Mouse (Mus musculus) MEL (cell line): ENCODE measurements at regions not wholly inside any gene's neighbourhood (a gene's known extent, or its start where the extent isn't known, plus 50 kb on each side); places are given as distances from the start of the nearest gene placed in this dataset.

Source experiments
- DNase-seq: peaks from one replicate; pipeline ENCODE4 v3.0.0; 2011; ENCODE audit warnings: low read depth, low spot score
- H3K27ac ChIP-seq: 2 replicates; pipeline ENCODE4 v1.5.1; 2012; ENCODE audit warnings: low read depth, mild to moderate bottlenecking, control low read depth, low read length, moderate library complexity; ENCODE audit not compliant: control insufficient read depth
- H3K27me3 ChIP-seq, 2 experiments: fragments of 150-350 bp in 1 of 2; sonication (generic) in 1 of 2; 2 replicates each; pipeline ENCODE4 v1.6.1; 2012; ENCODE audit warnings: low read length in 2 of 2, mild to moderate bottlenecking in 2 of 2, improper control_type of control experiment in 1 of 2, moderate library complexity in 1 of 2; ENCODE audit not compliant: insufficient read depth in 2 of 2, control insufficient read depth in 1 of 2
- H3K36me3 ChIP-seq, 2 experiments: 2 replicates each; pipeline ENCODE4 v1.6.1; 2012 to 2014; ENCODE audit warnings: low read length in 2 of 2, improper control_type of control experiment in 1 of 2, inconsistent platforms in 1 of 2, mild to moderate bottlenecking in 1 of 2; ENCODE audit not compliant: insufficient read depth in 2 of 2, control insufficient read depth in 1 of 2
- H3K4me1 ChIP-seq, 2 experiments: fragments of 150-350 bp in 1 of 2; sonication (generic) in 1 of 2; 2 replicates each; pipeline ENCODE4 v1.6.1; 2012; ENCODE audit warnings: low read length in 2 of 2, improper control_type of control experiment in 1 of 2, mild to moderate bottlenecking in 1 of 2; ENCODE audit not compliant: insufficient read depth in 2 of 2, control insufficient read depth in 1 of 2
- H3K4me3 ChIP-seq, 2 experiments: fragments of 150-350 bp in 1 of 2; sonication (generic) in 1 of 2; 2 replicates each; pipeline ENCODE4 v1.5.1; 2012; ENCODE audit warnings: low read depth in 2 of 2, low read length in 2 of 2, mild to moderate bottlenecking in 2 of 2, moderate library complexity in 2 of 2, control low read depth in 1 of 2, improper control_type of control experiment in 1 of 2; ENCODE audit not compliant: control insufficient read depth in 1 of 2, insufficient read depth in 1 of 2
- H3K79me2 ChIP-seq: 2 replicates; pipeline ENCODE4 v1.6.1; 2012; ENCODE audit warnings: mild to moderate bottlenecking, low read length, moderate library complexity; ENCODE audit not compliant: control insufficient read depth, poor library complexity, insufficient read depth
- H3K9ac ChIP-seq: 2 replicates; pipeline ENCODE4 v1.6.1; 2012; ENCODE audit warnings: low read depth, mild to moderate bottlenecking, control low read depth, low read length, moderate library complexity; ENCODE audit not compliant: control insufficient read depth, poor library complexity, severe bottlenecking
- H3K9me3 ChIP-seq: fragments of 150-350 bp; sonication (generic); replicated peaks from 2 replicates; pipeline ENCODE4 v1.6.1; 2012; ENCODE audit warnings: mild to moderate bottlenecking, low read length, improper control_type of control experiment, moderate library complexity; ENCODE audit not compliant: insufficient read depth
- E2F4 ChIP-seq: IDR thresholded peaks from 2 replicates; pipeline ENCODE4 v1.6.1; 2011; ENCODE audit warnings: low read depth, low read length, improper control_type of control experiment, borderline replicate concordance
- EP300 ChIP-seq, 2 experiments: IDR thresholded peaks; 2 replicates each; pipeline ENCODE4 v1.6.1; 2011; ENCODE audit warnings: improper control_type of control experiment in 2 of 2, low read length in 2 of 2, low read depth in 1 of 2, mild to moderate bottlenecking in 1 of 2
- JUND ChIP-seq: IDR thresholded peaks from 2 replicates; pipeline ENCODE4 v1.6.1; 2011; ENCODE audit warnings: low read depth, mild to moderate bottlenecking, improper control_type of control experiment, low read length
- MAFK ChIP-seq: IDR thresholded peaks from 2 replicates; pipeline ENCODE4 v1.6.1; 2011; ENCODE audit warnings: low read depth, mild to moderate bottlenecking, low read length, improper control_type of control experiment, borderline replicate concordance
- MAX ChIP-seq: IDR thresholded peaks from 2 replicates; pipeline ENCODE4 v1.6.1; 2011; ENCODE audit warnings: low read length, improper control_type of control experiment
- MEF2A ChIP-seq: IDR thresholded peaks from 2 replicates; pipeline ENCODE4 v1.6.1; 2014; ENCODE audit warnings: low read depth, mild to moderate bottlenecking, inconsistent platforms, low read length, improper control_type of control experiment; ENCODE audit not compliant: poor library complexity, insufficient replicate concordance, severe bottlenecking; ENCODE audit errors: extremely low read depth
- MXI1 ChIP-seq: IDR thresholded peaks from 2 replicates; pipeline ENCODE4 v1.6.1; 2011; ENCODE audit warnings: mild to moderate bottlenecking, low read depth, low read length, improper control_type of control experiment
- NELFE ChIP-seq: IDR thresholded peaks from 2 replicates; pipeline ENCODE4 v1.6.1; 2011; ENCODE audit warnings: low read depth, low read length, improper control_type of control experiment
- NRF1 ChIP-seq: IDR thresholded peaks from 2 replicates; pipeline ENCODE4 v1.6.1; 2014; ENCODE audit warnings: low read depth, mild to moderate bottlenecking, inconsistent platforms, low read length, improper control_type of control experiment, moderate library complexity; ENCODE audit not compliant: poor library complexity, insufficient read depth, severe bottlenecking
- POLR2AphosphoS5 ChIP-seq: IDR thresholded peaks from 2 replicates; pipeline ENCODE4 v1.6.1; 2012; ENCODE audit warnings: low read depth, borderline replicate concordance, mild to moderate bottlenecking, inconsistent platforms, low read length, moderate library complexity, mixed read lengths
- RAD21 ChIP-seq: IDR thresholded peaks from 2 replicates; pipeline ENCODE4 v1.6.1; 2011; ENCODE audit warnings: mild to moderate bottlenecking, low read depth, low read length, improper control_type of control experiment
- RCOR1 ChIP-seq: IDR thresholded peaks from 2 replicates; pipeline ENCODE4 v1.6.1; 2012; ENCODE audit warnings: low read depth, mild to moderate bottlenecking, inconsistent platforms, low read length, improper control_type of control experiment
- SMC3 ChIP-seq: IDR thresholded peaks from 2 replicates; pipeline ENCODE4 v1.6.1; 2011; ENCODE audit warnings: low read depth, low read length, improper control_type of control experiment
- TAL1 ChIP-seq: IDR thresholded peaks from 2 replicates; pipeline ENCODE4 v1.6.1; 2012; ENCODE audit warnings: mild to moderate bottlenecking, inconsistent platforms, low read length, moderate library complexity, mixed read lengths
- UBTF ChIP-seq: IDR thresholded peaks from 2 replicates; pipeline ENCODE4 v1.6.1; 2012; ENCODE audit warnings: low read depth, mild to moderate bottlenecking, inconsistent platforms, low read length, improper control_type of control experiment, moderate library complexity, borderline replicate concordance; ENCODE audit not compliant: insufficient read depth
- USF2 ChIP-seq, 2 experiments: IDR thresholded peaks; 2 replicates each; pipeline ENCODE4 v1.6.1; 2011 to 2012; ENCODE audit warnings: improper control_type of control experiment in 2 of 2, low read length in 2 of 2, borderline replicate concordance in 1 of 2, inconsistent platforms in 1 of 2, low read depth in 1 of 2, mild to moderate bottlenecking in 1 of 2; ENCODE audit not compliant: insufficient read depth in 1 of 2
- ZC3H11A ChIP-seq: IDR thresholded peaks from 2 replicates; pipeline ENCODE4 v1.6.1; 2012; ENCODE audit warnings: low read depth, mild to moderate bottlenecking, inconsistent platforms, low read length, improper control_type of control experiment
- ZKSCAN1 ChIP-seq: IDR thresholded peaks from 2 replicates; pipeline ENCODE4 v1.6.1; 2012; ENCODE audit warnings: low read depth, mild to moderate bottlenecking, inconsistent platforms, low read length, improper control_type of control experiment, moderate library complexity

DNA sequence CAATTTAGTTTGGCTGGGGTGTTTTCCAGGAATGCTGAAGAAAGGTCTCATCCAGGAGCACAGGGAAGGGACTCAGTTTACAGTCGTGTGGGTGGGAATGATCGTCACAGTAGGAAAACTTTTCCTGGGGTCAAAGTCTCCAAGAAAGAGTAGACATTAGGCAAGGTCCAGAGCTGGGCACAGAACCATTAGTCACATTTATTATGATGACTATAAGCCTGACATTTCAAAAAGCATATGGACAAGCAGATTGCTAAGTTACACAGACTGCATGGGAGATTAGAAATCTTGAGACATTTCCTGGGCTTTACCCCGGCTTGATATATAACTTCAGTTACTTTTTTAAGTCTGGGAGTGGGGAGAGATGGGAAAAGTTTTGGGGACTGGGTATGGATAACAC is 139.6 kb upstream of the Map3k1 start:
- Histone ChIP-seq H3K27ac (no peak overlapping the region), H3K9ac (no peak overlapping the region), H3K9me3 (no peaks in the 10 kb centered on the region), H3K27me3 (no peaks in the 10 kb centered on the region), H3K4me1 (peaks cover 16 to 22% of the 10 kb centered on the region in 2 experiments), H3K79me2 (no peaks in the 10 kb centered on the region), H3K36me3 (peaks cover 0 to 20% of the 10 kb centered on the region in 2 experiments; a peak in 2 of 4 replicates), H3K4me3 (no peak overlapping the region)
- TF ChIP-seq UBTF (no peak), TAL1 (0 out of 2 replicates have a peak, but pooled peaks have one; percentile 8)
- DNase-seq: no peak

GRCm38 (mm10) chr13:111950042-111950441 is 141.2 kb upstream of the Map3k1 start:
- Histone ChIP-seq H3K27ac (no peak overlapping the region), H3K9me3 (no peaks in the 10 kb centered on the region), H3K79me2 (no peaks in the 10 kb centered on the region), H3K4me3 (no peak overlapping the region), H3K36me3 (peaks cover 0 to 20% of the 10 kb centered on the region in 2 experiments; a peak in 2 of 4 replicates)
- TF ChIP-seq MAFK: peak; percentile 97
- no peak for TF ChIP-seq ZC3H11A
- no peak for TF ChIP-seq MXI1
- TF ChIP-seq, all 39 proteins: peak for 1
- no peak overlapping the region for H3K9ac ChIP-seq
- peaks cover 16% of the 10 kb centered on the region in 2 experiments for H3K4me1 ChIP-seq
- H3K27me3 ChIP-seq: no peaks in the 10 kb centered on the region
- no peak for DNase-seq

DNA sequence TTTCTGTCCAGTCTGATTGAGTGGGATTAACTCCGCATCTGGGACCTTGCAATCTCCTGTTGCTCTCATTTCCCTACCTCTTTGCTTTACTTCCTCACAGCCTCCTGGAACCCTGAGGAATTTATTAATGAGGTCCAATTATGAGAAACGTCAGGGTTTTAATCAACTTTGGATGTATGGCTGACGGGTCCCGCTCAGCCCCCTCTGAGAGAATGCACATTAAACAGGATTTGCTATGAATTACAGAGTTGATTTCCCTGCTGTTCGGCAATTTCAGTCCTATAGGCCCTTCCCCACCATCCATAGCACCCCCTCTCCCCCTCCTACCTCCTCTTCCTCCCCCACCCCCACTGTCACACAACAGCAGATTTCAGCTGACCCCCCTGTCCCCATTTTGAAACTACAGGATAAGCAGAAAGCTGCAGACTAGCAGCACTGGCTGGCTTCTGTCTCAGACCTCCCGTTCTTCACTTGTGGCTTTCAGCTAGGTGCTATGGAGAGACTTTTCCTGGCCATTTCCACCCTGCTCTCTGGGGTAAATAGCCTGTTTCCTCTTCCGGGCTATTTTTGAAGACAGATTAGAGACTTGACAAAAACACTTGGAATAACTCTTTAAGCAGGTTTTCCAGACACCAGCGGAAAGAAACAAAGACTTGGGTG is 145.2 kb upstream of the Map3k1 start:
- Histone ChIP-seq H3K4me1 (peaks cover 12 to 14% of the 10 kb centered on the region in 2 experiments), H3K27ac (no peak overlapping the region), H3K79me2 (no peaks in the 10 kb centered on the region), H3K4me3 (no peak overlapping the region), H3K36me3 (peaks cover 0 to 15% of the 10 kb centered on the region in 2 experiments; a peak in 2 of 4 replicates), H3K9ac (no peak overlapping the region), H3K9me3 (no peaks in the 10 kb centered on the region), H3K27me3 (no peaks in the 10 kb centered on the region)
- TF ChIP-seq USF2 (IDR thresholded peaks at IDR 0.05; ENCODE audit: borderline replicate concordance in 1 of 2, insufficient read depth in 1 of 2, low read depth in 1 of 2, low read length in 2 of 2) (no peak), JUND (no peak), ZC3H11A (no peak), ZKSCAN1 (no peak), POLR2AphosphoS5 (no peak), MAX (no peak), EP300 (IDR thresholded peaks at IDR 0.05; ENCODE audit: low read depth in 1 of 2, low read length in 2 of 2) (no peak), NELFE (no peak), MEF2A (no peak), NRF1 (no peak), RAD21 (no peak), RCOR1 (no peak), SMC3 (no peak), E2F4 (no peak)
- no peak for DNase-seq
